Comparison of ENCODE assay signal across 8 mouse cellular contexts in the genomic region with DNA sequence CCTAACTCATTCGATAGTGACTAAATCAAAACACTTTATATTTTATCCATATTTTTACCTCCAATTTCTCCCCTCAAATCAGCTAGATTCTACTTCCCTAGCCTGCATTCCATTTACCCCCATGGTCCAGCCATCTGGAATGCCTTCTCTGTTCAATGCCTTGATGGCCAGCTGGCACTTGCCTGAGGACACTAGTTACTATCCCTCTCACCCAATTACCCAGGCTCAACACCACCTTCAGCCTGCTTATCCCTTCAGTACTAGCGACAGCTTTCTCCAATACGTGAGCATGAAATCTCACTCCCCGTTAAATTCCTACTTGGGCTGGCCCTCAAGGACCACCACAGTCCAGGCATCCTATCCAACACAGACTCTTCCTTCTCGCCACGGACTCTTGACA. TPM values are rescaled to one million over a fixed set of nuclear protein-coding genes. Genes with fewer than 3 reads are reported as not detected.
DNase-seq lines count a peak whose midpoint lies in the region; ATAC-seq lines count a peak whose summit lies in the region.

No protein-coding gene starts in this region.

- 0 out of 2 replicates have a peak, but pooled peaks cover 3% of the 10 kb centered on the region for H3K9me3 ChIP-seq in heart, embryonic 13.5 days
- no peaks in the 10 kb centered on the region for H3K9me3 ChIP-seq in embryonic facial prominence, embryonic 14.5 days (ENCODE audit: control insufficient read depth, low read length)
- H3K9me3 ChIP-seq in limb, embryonic 12.5 days = 0 out of 2 replicates have a peak, but pooled peaks cover 3% of the 10 kb centered on the region

- no peak for ATAC-seq in heart, embryonic 13.5 days (ENCODE audit: extremely low read depth, insufficient number of reproducible peaks, low FRiP score, low TSS enrichment)
- no peak for ATAC-seq in embryonic facial prominence, embryonic 14.5 days (ENCODE audit: low read depth)
- no peak for ATAC-seq in limb, embryonic 12.5 days (ENCODE audit: insufficient number of reproducible peaks, insufficient read depth, low FRiP score, low TSS enrichment, low read depth)
- ATAC-seq in megakaryocyte, adult 5-6 weeks (ENCODE audit: poor library complexity, severe bottlenecking) = no peak

- 75% methylated on average over 6 of the region's 6 CpGs for WGBS in heart, embryonic 13.5 days
- 80% methylated on average over 6 of the region's 6 CpGs for WGBS in embryonic facial prominence, embryonic 14.5 days
- WGBS in limb, embryonic 12.5 days = 78% methylated on average over 6 of the region's 6 CpGs

- no peaks in the 10 kb centered on the region for H3K36me3 ChIP-seq in heart, embryonic 13.5 days
- H3K36me3 ChIP-seq in embryonic facial prominence, embryonic 14.5 days (ENCODE audit: control insufficient read depth, insufficient read depth, low read length) = no peaks in the 10 kb centered on the region
- H3K36me3 ChIP-seq in limb, embryonic 12.5 days = no peaks in the 10 kb centered on the region

- H3K27ac ChIP-seq in heart, embryonic 13.5 days (replicated peaks) = no peak overlapping the region
- H3K27ac ChIP-seq in embryonic facial prominence, embryonic 14.5 days (replicated peaks; ENCODE audit: low read depth, low read length) = no peak overlapping the region
- H3K27ac ChIP-seq in limb, embryonic 12.5 days = no peak overlapping the region

- H3K4me2 ChIP-seq in heart, embryonic 13.5 days = no peak overlapping the region
- H3K4me2 ChIP-seq in embryonic facial prominence, embryonic 14.5 days (ENCODE audit: low read depth, low read length) = peak overlapping the region; percentile 95; the same call in 1 of the 2 replicates
- peak overlapping the region; percentile 90; the same call in 1 of the 2 replicates for H3K4me2 ChIP-seq in limb, embryonic 12.5 days

- peaks cover 40% of the 10 kb centered on the region for H3K4me1 ChIP-seq in heart, embryonic 13.5 days
- peaks cover 6% of the 10 kb centered on the region; the same call in 1 of the 2 replicates for H3K4me1 ChIP-seq in embryonic facial prominence, embryonic 14.5 days (ENCODE audit: control insufficient read depth, insufficient read depth, low read length)
- H3K4me1 ChIP-seq in limb, embryonic 12.5 days (replicated peaks) = peaks cover 32% of the 10 kb centered on the region

- no peak for DNase-seq in heart, adult 18-20 months
- DNase-seq in brain, adult 2 months (ENCODE audit: low read depth, low spot score) = peak; percentile 76
- DNase-seq in embryonic facial prominence, embryonic 14.5 days (ENCODE audit: low spot score) = no peak
- DNase-seq in gastrocnemius, postnatal 25 days = no peak
- DNase-seq in spleen, adult 12 weeks (ENCODE audit: low spot score) = no peak

- H3K4me3 ChIP-seq in heart, embryonic 13.5 days = no peak overlapping the region
- H3K4me3 ChIP-seq in embryonic facial prominence, embryonic 14.5 days (ENCODE audit: low read depth, low read length) = no peak overlapping the region
- no peak overlapping the region; the same call in 1 of the 2 replicates for H3K4me3 ChIP-seq in limb, embryonic 12.5 days (replicated peaks)

- peak overlapping the region; percentile 83; the same call in 1 of the 2 replicates for H3K9ac ChIP-seq in heart, embryonic 13.5 days
- no peak overlapping the region for H3K9ac ChIP-seq in embryonic facial prominence, embryonic 14.5 days (ENCODE audit: low read depth, low read length)
- no peak overlapping the region; the same call in 1 of the 2 replicates for H3K9ac ChIP-seq in limb, embryonic 12.5 days (replicated peaks)

- H3K27me3 ChIP-seq in heart, embryonic 13.5 days (replicated peaks) = peaks cover 33% of the 10 kb centered on the region
- H3K27me3 ChIP-seq in embryonic facial prominence, embryonic 14.5 days (replicated peaks; ENCODE audit: control insufficient read depth, insufficient read depth, low read length) = no peaks in the 10 kb centered on the region
- peaks cover 24% of the 10 kb centered on the region for H3K27me3 ChIP-seq in limb, embryonic 12.5 days

RNA-seq across cellular contexts. Expression of a gene that starts 2.2 kb away (rescaled TPM):
- polyA plus RNA-seq in heart, embryonic 13.5 days (2015; fragmentation: Nextera tagmentation; extraction: Ambion mirVana) = 29.5 and 33.3 TPM in 2 replicates
- 10 to 100 TPM; 11.7 to 15.8 TPM for total RNA-seq in heart, adult 18-20 months (2021)
- polyA plus RNA-seq in embryonic facial prominence, embryonic 14.5 days (2014; fragmentation: Nextera tagmentation; extraction: Ambion mirVana) = 31.4 and 34.7 TPM in 2 replicates
- polyA plus RNA-seq in limb, embryonic 12.5 days (2016; fragmentation: Nextera tagmentation; extraction: Ambion mirVana) = 21.4 and 22.8 TPM in 2 replicates
- total RNA-seq in gastrocnemius, postnatal 25 days (2021) = 1 to 10 TPM; 1.7 to 1.8 TPM
- total RNA-seq in megakaryocyte, adult 5-6 weeks (2015) = 36.0 and 37.4 TPM in 2 replicates
- total RNA-seq in megakaryocyte, adult 5-6 weeks (2017) = 33.6 and 38.6 TPM in 2 replicates

Comparison
In these comparisons a context has a peak if more than half of its experiments do, and no peak if none do; other contexts are left out.
1. RNA of a gene that starts 2.2 kb away (total RNA-seq): 33.6 to 38.6 TPM in megakaryocyte, adult 5-6 weeks and 11.7 to 15.8 TPM in heart, adult 18-20 months; 1.7 to 1.8 TPM in gastrocnemius, postnatal 25 days; every median in the first group is over 4 times any median in the second.